ENCODE assay signal across 8 mouse cellular contexts in genomic region chr1:105906427-105906798, GRCm38 (mm10).
DNase-seq lines count a peak whose midpoint lies in the region; ATAC-seq lines count a peak whose summit lies in the region.

No protein-coding gene starts in this region.

- no peak overlapping the region for H3K4me2 ChIP-seq in midbrain, embryonic 15.5 days

- H3K36me3 ChIP-seq in midbrain, embryonic 15.5 days (replicated peaks), result no peaks in the 10 kb centered on the region

- no peak for ATAC-seq in midbrain, embryonic 15.5 days (replicated peaks)

- no peak overlapping the region for H3K27ac ChIP-seq in midbrain, embryonic 15.5 days

- H3K4me1 ChIP-seq in midbrain, embryonic 15.5 days, result peaks cover 11% of the 10 kb centered on the region; the same call in 1 of the 2 replicates

- WGBS in midbrain, embryonic 15.5 days, result 82% methylated on average over 2 of the region's 2 CpGs

- no peaks in the 10 kb centered on the region for H3K9me3 ChIP-seq in midbrain, embryonic 15.5 days

- H3K27me3 ChIP-seq in midbrain, embryonic 15.5 days (replicated peaks), result no peaks in the 10 kb centered on the region

- DNase-seq in retina, postnatal 1 day, result peak; percentile 56
- DNase-seq in retina, embryonic 14.5 days (ENCODE audit: low spot score), result no peak
- DNase-seq in adrenal gland, postnatal 10 days, result peak; percentile 94
- DNase-seq in gastrocnemius, adult 8-10 months (ENCODE audit: low spot score in 2 of 2), result peak; percentile 87 to 89
- DNase-seq in kidney, postnatal 4 days, result peak; percentile 28 to 56
- peak; percentile 42 for DNase-seq in right cerebral cortex, postnatal 4 days
- no peak for DNase-seq in thymus, postnatal 14 days

- H3K4me3 ChIP-seq in midbrain, embryonic 15.5 days, result no peak overlapping the region

- H3K9ac ChIP-seq in midbrain, embryonic 15.5 days, result no peak overlapping the region

Comparison
In these comparisons a context has a peak if more than half of its experiments do, and no peak if none do; other contexts are left out.
1. DNase-seq: peak in retina, postnatal 1 day (single experiment), adrenal gland, postnatal 10 days (single experiment), gastrocnemius, adult 8-10 months (2 of 2), kidney, postnatal 4 days (2 of 2) and right cerebral cortex, postnatal 4 days (single experiment); none in retina, embryonic 14.5 days (single experiment) and thymus, postnatal 14 days (single experiment).